Mouse (Mus musculus) frontal cortex, postnatal 25 days (tissue): ENCODE measurements around the gene Thap12.

Experiments
- DNase-seq, 2 experiments: peaks; one replicate each; pipeline ENCODE4 v3.0.0; 2022; ENCODE audit warnings: low spot score in 2 of 2

Thap12 gene

DNA sequence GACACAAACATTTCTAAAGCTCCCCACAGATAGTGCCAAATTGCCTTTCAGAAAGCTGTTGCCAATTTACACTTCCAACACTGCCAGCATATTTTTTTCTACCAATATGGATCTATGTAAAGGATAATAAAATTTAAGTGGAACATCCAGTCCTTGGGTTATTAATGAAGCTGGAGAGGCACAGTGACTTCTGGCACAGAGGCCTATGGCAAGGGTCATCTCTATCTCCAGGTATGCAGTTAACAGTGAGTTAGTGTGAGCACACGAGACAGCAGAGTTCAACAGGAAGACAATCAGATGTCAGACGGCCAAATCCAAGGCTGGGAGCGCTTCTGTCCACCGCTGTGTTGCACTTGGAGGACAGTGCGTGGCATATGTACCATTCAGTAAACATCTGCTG lies 4.9 kb upstream of the Thap12 start:
- no peak for DNase-seq

DNA sequence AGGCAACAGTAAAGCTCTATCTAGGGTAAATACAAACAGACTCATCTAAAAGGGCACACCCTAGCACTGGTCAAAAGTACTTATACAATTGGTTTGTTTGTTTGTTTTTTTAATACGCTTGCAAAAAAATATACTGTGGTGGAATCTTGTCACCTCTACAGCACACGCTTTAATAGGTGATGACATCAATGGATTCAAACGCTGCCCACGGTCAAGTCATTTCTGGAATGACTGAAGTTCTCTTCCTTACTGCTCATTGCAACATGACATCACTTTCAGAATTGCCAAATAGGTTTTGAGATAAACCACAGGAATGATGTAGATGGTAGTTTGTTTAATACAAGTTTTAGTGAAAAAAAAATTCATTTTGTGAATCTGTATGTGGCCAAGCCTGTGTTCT lies 4.3 kb upstream of the Thap12 start:
- no peak for DNase-seq

DNA sequence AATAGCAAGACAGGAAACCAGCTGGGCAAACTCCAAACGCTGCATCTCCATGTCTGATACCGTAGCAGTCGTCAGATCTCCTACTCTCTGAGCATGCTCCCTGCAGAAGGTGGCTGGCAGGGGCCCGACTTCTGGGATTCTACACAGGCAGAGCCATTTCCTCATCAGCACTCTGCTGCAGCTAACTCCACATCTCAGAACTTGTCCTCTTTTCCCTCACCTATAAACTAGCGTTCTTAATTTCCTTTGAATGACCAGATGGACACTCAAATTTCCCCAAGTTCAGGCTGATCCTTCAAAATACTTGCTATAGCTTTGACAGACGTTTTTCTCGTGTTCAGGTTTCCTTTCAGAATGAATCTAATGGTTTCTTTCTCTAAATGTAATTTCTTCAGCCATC lies 1.1 kb upstream of the Thap12 start:
- DNase-seq, result no peak

DNA sequence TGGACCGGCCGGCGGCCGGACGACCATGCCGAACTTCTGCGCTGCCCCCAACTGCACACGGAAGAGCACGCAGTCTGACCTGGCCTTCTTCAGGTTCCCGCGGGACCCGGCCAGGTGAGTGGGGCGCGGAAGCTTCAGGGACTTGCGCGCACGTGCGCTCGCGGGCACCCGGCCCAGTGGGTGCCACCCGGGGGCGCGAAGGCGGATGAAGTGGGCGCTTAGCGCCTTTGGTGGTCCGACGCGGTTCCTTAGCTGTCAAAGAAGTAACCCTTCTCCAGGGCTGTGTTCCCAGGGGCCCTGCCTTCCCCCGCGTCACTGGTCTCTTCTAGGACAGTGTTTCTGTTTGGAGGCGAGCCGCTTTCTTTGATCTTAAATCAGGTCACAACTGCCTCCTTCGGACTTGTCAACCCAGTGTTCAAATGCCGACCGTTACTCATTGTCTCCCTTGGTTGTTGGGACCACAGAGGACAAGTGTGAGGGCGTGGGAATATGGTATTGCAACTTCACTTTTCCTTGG lies 520 bp downstream of the Thap12 start:
- DNase-seq, result peak in 1 of 2 experiments; percentile 14

DNA sequence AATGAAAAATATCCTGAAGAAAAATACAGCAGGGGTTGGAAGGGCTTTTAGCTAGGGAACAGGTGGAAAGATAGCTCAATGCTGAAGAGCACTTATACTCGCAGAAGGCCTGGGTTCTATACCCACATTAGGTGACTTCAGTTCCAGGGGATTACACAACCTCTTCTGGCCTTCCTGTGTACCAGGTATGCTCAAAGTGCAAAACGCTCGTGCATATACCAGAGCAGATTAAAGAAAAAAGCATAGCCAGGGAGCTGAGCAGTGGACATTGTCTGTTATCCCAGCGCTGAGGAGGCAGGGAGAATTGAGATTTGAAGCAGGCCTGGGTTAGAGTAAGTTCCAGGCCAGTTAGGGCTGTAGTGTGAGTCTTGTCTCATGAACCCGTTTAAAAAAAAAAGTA lies 1.4 kb downstream of the Thap12 start:
- DNase-seq, result no peak

DNA sequence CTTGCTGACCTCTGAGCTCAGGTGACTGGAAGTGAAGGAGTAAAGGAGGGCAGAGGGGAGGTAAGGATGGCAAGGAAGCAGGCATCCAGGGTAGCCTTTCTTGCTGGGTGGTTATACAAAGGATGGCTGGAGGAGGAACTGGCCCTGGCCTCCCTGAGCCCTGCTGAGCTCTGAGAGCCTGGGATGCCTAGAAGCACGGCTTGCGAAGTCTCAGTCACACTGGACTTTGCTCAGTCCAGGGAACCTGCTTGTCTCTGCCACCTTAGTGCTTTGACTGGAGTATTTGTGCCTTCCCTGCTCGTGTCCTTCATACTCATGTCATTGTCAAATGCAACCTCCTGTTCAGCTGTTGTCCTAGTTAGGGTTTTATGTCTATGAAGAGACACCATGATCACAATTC lies 10.8 kb downstream of the Thap12 start:
- no peak for DNase-seq

DNA sequence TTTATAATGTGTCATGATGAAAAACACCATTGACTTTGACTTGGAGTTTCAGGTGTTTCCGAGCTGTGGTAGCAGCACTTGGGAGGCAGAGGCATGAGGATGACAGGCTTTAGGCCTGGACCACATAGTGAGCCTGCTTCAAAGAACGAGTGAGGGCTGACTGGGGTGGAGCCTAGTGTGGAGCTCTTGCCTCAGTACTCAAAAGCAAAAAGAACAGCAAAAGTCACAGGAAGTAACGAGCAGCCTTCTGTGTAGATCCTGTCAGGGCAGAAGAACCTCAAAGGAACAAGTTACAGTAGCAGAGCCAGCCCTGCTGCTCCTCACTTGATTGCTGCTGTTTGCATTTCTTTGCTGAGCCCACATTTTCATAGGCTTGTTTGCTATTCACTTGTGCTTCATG lies 14.5 kb downstream of the Thap12 start:
- no peak for DNase-seq

DNA sequence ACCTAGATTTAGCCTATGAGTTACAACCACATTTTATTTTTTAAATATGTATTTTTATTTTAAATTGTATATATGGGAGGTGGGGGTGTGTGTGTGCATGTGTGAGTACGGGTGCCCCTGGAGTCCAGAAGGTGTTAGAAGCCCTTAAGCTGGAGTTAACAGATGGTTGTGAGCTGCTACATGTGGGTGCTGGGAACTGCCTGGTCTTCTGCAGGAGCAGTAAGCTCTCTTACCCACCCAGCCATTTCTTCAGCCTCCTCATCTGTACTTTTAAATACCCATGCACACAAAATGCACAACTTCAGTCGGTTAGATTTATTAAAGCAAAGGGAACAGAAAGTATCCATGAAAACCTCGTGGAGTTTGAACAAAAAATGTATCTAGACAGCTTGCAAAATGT lies 16.9 kb downstream of the Thap12 start:
- DNase-seq, result no peak

DNA sequence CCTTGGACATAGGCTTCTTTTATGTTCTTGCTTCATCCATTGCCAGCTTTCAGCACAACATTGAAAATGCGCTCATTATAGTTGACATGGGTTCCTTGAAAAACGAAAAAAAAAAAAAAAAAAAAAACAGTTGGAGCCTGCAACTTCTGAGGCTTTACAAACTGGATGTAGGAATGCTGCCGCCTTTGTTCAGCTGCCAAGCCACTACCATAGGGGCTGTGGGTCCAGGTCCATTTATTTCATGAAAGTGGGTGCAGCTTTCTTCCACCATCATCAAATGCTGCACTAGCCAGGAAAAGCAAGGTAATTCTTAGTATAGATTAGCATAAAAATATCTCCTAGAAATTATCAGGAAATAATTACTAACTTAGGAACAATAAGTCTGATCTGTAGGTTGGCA lies 17.8 kb downstream of the Thap12 start:
- no peak for DNase-seq

DNA sequence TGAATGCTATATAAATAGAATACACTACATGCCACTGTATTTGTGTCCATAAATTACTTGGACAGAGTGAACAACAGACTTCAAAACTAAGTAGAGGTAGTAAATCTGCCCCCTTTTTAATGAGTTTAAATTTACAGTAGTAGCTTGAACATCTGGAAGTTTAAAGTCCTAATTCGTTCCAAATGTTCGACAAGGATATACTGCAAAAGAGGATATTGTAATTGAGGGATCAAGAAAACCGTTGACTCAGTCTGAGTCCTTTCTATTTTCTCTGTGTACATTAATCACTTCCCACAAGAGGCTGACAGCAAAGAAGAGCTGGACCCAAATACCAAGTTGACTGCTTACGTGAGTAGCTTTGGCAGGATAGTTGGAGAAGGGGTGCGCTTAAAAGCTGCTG lies 18.3 kb downstream of the Thap12 start:
- DNase-seq, result no peak

DNA sequence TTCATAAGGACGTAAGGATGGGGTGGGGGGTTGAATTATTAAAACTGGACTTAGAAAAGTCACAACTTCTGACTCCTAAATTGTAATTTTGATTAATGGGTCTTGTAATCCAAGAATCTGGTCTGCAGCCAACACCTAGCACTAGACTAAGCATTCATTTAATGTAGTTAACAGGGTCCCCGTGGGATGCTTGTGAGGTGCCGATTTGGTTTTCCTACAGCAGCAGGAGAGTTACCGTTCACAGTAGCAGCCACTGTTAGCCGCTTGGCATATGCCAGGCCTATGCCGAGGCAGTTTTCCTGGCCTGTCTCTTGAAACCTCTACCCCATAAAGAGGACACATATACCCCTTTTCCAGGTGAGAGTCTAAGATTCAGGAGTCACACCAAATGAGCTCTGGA lies 18.7 kb downstream of the Thap12 start:
- no peak for DNase-seq

DNA sequence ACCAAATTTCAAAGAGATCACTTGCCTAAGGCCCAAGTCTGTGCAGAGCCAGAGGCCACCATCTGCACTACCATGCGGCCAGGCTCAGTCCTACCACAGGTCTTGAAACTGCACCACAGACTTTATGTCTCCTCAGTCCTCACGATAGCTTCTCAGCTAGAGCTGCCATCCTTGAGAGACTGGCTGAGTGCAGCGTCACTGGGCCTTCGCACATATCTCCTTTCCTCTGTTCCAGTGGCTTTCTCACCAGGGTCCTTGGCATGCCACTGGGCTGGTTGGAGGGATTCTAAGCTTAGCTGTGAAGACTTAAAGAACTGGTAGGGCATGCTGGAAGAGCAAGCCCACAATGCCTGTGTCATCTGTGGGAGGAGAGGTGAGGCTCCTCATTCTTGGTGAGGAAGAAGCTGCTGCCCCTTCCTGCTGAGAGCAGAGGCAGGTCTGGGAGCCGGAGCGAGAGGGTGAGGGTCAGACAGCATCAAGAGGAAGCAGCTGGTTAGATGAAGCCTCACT lies 22.8 kb downstream of the Thap12 start:
- DNase-seq, result no peak

DNA sequence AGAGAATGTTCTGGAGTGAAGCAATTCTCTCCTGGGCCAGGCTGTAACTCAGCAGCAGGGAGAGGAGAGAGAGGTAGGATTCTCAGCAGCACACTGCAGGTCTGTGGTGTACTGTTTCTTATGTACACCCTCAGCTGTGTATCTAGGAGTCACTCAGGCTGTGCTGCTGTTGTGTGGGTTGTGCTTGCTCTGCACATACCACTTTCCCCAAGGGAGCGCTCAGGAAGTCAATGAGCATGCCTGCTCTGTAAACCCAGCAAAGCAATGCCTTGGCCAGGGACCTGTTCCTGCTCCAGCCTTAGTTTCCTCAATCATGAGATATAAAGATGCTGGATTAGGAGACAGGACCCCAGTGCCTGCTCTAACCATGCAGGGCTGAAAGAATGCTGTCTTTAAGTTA lies 25.1 kb downstream of the Thap12 start:
- no peak for DNase-seq

DNA sequence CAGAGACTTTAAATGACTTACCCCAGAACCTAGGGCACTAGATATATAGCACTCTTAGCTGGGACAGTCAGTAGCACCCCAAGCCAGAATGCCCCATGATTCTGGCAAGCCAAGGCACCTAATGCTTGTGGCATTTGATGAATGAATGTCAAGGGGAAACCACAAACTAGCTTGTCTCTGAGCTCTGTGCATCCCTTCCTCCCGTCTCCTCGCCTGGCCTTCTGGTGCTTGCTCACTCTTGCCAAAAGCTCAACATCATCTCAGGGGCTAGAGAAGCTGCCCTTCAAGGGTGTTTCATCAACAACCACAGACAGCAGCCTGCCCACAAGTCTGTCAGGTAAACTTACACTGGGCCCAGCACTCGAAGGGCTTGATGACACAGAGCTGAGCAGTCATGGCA lies 25.6 kb downstream of the Thap12 start:
- no peak for DNase-seq

DNA sequence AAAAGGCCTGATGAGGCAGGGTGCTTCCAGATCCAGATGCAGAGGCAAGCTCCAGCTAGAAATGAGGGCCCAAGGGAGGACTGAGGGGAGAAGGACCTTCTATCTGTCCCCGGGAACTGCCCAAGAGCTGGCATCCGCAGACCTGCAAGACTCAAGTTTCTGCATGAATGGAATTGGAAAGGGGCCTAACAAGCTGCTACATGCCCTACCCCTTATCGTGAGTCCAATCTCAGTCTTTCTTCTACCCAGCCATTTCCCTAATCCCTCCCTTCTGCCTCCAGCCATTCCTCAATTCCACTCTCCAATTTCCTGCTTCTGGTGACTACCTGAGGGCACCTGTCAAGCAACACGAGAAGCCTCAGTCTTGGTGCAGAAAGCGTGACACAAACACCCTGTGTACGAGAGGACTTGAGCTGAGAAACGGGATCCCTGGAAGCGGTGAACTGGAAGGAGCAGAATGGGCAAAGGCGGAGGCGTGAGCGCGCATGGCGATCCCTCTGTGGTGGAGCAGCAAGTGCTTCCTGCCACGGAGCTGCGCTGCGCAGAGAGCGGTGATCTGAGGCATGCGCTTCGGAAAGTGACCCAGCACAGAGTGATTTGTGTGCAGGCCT lies 26.9 kb downstream of the Thap12 start:
- DNase-seq, result no peak

DNA sequence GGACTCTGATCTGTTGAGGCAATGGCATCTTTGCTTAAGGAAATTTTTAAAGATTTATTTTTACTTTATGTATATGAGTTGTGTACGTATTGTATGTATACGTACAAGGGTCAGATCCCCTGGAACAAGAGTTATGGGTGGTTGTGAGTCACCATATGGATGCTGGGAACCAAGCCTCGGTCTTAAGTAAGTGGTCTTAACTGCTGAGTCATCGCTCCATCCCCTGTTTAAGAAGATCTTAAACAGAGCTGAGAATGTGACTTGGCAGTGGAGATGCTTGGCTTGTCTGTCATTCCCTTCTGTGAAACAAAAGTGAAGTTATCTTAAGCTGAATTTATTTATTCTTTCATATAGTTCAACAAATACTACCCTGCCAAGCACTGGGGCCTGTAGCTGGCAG lies 31.1 kb downstream of the Thap12 start:
- no peak for DNase-seq

DNA sequence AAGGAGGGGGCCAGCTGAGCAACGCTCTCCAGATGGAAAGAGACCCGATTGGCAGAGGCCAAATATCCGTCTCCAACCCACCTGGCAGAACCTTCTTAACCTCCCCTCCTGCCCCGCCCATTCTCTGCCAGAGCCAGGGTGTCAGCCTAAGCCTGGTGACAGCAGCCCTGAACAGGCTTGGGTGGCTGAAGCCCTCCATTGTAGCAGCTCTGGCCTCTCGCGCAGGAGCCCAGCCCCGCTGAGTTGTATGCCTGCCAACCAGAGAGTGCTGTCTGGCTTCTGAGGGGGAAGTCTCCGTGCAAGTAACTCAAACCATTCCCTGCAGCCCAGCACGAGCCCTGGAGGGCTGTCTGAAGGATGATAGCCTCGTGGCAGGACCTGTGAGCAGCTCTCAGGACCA lies 32.0 kb downstream of the Thap12 start:
- no peak for DNase-seq

DNA sequence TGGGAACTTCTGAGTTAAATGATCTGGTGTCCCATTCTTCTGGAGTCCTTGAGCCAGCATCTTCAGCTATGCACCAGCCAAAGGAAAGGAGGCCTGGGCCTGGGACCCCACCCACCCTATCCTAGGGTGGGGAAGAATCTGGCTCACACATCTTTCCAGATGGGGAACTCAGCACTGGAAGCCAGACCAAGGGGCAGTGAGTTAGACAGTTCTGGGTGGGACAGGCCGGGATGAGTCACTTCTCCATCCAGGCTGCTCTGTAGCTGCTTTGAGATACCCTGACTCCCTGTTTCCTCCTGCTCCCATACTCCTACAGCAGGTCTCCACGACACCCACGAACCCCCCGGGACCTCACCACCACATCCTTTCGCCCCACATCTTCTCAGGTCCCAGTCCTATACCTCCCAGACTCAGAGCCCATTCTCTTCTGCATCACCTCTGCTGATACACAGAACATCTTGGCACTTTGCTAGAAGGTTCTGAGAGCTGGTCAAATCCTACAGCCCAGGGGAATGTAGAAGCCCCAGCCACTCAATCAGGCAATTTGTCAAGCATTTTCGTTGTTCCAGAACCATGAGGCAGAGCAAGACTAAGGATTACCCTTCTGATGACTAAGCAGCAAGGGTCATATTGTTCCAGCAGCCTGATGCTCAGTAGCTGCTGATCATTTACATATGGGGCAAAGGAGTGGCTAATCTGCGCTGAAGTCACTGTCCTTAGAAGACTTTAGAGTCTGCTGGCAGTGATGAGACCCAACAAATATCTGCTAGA lies 34.1 kb downstream of the Thap12 start:
- no peak for DNase-seq

DNA sequence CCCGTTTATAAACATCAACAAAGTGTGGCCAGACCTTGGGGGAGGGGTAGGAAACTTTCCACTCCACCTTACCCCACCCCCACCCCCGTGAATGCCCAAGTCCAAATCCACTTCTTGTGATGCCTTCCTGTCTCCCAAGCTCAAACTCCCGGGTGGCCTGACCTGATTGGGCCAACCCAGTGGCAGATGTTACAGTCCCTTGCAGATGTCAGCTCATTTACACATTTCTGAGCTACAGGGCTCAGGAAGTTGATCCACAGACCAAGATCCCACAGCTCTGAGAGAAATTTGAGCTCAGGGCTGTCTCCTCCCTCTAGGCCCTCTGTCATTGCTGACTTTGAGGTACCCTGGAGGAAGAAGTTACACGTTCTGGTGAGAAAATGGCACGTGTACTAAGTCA lies 37.5 kb downstream of the Thap12 start:
- DNase-seq, result no peak

DNA sequence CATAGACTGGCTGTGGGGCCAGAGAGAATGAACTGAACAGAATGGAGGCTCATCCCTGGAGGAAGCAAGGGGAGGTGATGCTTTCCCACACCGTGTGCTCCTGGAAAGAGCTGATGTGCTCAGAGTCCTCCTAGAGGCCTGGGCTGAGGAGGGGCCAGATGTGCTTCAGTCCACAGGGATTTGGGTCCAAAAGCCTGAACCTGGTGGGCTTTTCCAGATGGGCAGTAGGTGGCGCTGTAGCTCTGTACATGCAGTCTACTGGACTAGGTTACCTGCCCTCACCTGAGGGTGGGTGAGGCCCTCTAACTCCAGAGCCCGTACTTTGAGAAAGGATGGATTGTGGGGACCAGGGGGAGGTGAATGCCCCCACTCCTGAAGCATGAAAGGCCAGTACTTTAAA lies 40.4 kb downstream of the Thap12 start:
- peak; percentile 38 to 55 for DNase-seq

DNA sequence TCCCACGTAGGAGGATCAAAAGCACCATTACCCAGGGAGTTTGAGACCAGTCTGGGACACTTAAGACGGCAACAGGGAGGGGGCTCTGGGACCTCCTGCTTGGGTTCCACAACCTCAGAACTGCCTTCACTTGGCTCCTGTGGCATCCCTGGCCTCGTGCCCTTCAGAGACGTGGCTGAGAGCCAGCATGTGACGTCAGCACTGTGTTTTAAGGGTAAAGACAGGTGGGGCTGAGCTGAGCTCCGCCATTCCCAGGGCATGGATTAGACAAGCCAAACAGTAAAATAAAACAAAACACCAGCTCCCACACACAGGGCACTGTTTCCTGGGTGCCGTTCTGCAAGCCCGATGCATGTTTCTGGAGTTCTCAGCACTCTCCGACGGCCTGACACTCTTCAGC lies 47.5 kb downstream of the Thap12 start:
- no peak for DNase-seq

DNA sequence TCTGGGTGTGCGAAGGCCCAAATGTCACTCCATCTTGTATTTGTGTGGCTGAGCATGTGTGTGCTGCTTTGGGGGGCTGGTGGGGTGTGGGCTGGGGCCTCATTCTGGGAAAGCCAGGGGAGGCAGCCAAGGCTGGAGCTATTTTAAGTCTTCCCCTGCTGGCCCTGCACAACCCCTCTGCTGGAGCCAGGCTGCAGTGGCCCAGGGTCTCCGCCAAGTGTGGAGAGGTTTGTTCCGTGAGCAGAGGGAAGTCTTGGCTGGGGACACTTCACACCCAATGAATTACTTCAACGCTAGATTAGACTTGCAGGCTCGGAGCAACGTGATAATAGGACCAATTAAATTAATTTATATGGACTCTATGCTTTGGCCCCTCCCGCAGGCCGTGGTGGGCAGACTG lies 49.8 kb downstream of the Thap12 start:
- DNase-seq, result no peak

DNA sequence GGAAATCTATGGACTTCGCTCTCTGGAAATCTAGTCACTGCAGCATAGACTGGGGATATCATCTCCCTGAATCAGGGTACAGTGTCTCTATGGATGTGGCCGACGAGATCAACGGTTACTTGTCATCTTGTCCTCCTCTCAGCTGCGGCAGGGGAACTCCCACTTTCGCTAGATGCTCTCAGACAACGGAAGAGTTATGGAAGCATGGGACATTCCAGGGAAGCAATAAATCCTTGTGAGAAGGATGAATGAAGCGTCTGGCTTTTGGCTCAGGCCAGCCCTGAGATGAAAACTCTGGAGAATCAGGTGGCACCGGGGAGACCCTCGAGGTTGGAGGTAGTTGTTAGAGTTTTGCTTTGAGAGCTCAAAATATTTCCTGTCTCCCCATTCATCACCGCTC lies 53.1 kb downstream of the Thap12 start:
- DNase-seq, result no peak
